Mouse (Mus musculus): ENCODE data around the gene Gm20708.

GRCm38 (mm10) chr11:117864805-117865204, 55.3 kb downstream of the Gm20708 start:
- TF ChIP-seq CTCF (IDR thresholded peaks at IDR 0.05; ENCODE audit: low read depth): no peak
- TF ChIP-seq EP300 (optimal IDR thresholded peaks at IDR 0.05): no peak

All from stomach, postnatal 0 days (tissue).